Mouse (Mus musculus) heart, embryonic 16.5 days (tissue): Measurements from ENCODE around the gene Arhgef1. TPM values are rescaled to one million over a fixed set of nuclear protein-coding genes. Genes with fewer than 3 reads are reported as not detected.
A peak's percentile ranks its signal among the peaks of the same experiment; 100 is the strongest.

Experiments used
- ATAC-seq: fragments of 200-750 bp; cut with Nextera tagmentation; replicated peaks from 2 replicates; pipeline ENCODE4 v1.8.0; 2017; ENCODE audit warnings: moderate number of reproducible peaks; ENCODE audit not compliant: insufficient read depth, low FRiP score; ENCODE audit errors: extremely low read depth
- H3K27ac ChIP-seq: fragments of 300-500 bp; sonication (generic); 2 replicates; pipeline ENCODE4 v1.5.1; 2014; ENCODE audit warnings: mild to moderate bottlenecking, low read length, control low read depth, moderate library complexity
- H3K27me3 ChIP-seq: fragments of 300-500 bp; sonication (generic); 2 replicates; pipeline ENCODE4 v1.6.1; 2014; ENCODE audit warnings: low read length, mixed read lengths; ENCODE audit not compliant: control insufficient read depth, insufficient read depth
- H3K36me3 ChIP-seq: fragments of 300-500 bp; sonication (generic); 2 replicates; pipeline ENCODE4 v1.6.1; 2014; ENCODE audit not compliant: control insufficient read depth, insufficient read depth
- H3K4me1 ChIP-seq: fragments of 300-500 bp; sonication (generic); 2 replicates; pipeline ENCODE4 v1.6.1; 2014; ENCODE audit warnings: low read length, mixed read lengths; ENCODE audit not compliant: control insufficient read depth, insufficient read depth
- H3K4me2 ChIP-seq: fragments of 300-500 bp; sonication (generic); 2 replicates; pipeline ENCODE4 v1.6.1; 2014; ENCODE audit warnings: low read depth, mild to moderate bottlenecking, control low read depth, low read length
- H3K4me3 ChIP-seq: fragments of 300-500 bp; sonication (generic); 2 replicates; pipeline ENCODE4 v1.5.1; 2014; ENCODE audit warnings: mild to moderate bottlenecking, control low read depth, low read length
- H3K9ac ChIP-seq: fragments of 300-500 bp; sonication (generic); 2 replicates; pipeline ENCODE4 v1.6.1; 2014; ENCODE audit warnings: low read length, control low read depth
- H3K9me3 ChIP-seq: fragments of 300-500 bp; sonication (generic); replicated peaks from 2 replicates; pipeline ENCODE4 v1.6.1; 2016; ENCODE audit warnings: low read length; ENCODE audit not compliant: control insufficient read depth
- WGBS: fragments of 180-500 bp; shearing (Covaris S2); extraction: QIAGEN DNeasy Blood & Tissue Kit; methylation state at CpG from one replicate; pipeline ENCODE4 v1.1.7; 2014; 5-methylcytosine and 5-hydroxymethylcytosine counted together
- polyA plus RNA-seq: library from polyadenylated mRNA; unstranded; fragments of >200 nt; fragmentation: Nextera tagmentation; extraction: Ambion mirVana; gene quantifications from 2 replicates; pipeline ENCODE4 v1.2.1, GENCODE M21; 2015

The Arhgef1 gene
- polyA plus RNA-seq, 1 experiment from 2014 or later = 80.9 TPM

GRCm38 (mm10) chr7:24949958-24950623, 47.4 kb downstream of the Arhgef1 start:
- Histone ChIP-seq H3K36me3 (no peaks in the 10 kb centered on the region), H3K4me3 (no peak overlapping the region), H3K4me1 (0 out of 2 replicates have a peak, but pooled peaks cover 3% of the 10 kb centered on the region), H3K4me2 (no peak overlapping the region), H3K27me3 (peaks cover 95% of the 10 kb centered on the region), H3K9ac (no peak overlapping the region), H3K9me3 (0 out of 2 replicates have a peak, but pooled peaks cover 2% of the 10 kb centered on the region), H3K27ac (no peak overlapping the region)
- 2% methylated on average over 8 of the region's 8 CpGs for WGBS
- peak; percentile 39 for ATAC-seq

GRCm38 (mm10) chr7:24953966-24954365, 51.3 kb downstream of the Arhgef1 start:
- ATAC-seq = no peak
- 2% methylated on average over 21 of the region's 24 CpGs for WGBS

GRCm38 (mm10) chr7:24954450-24954849, 51.7 kb downstream of the Arhgef1 start:
- Histone ChIP-seq H3K4me2 (peak overlapping the region; percentile 65), H3K4me1 (0 out of 2 replicates have a peak, but pooled peaks cover 6% of the 10 kb centered on the region), H3K27ac (no peak overlapping the region), H3K27me3 (peaks cover 75% of the 10 kb centered on the region), H3K4me3 (peak overlapping the region; percentile 48), H3K36me3 (no peaks in the 10 kb centered on the region), H3K9me3 (0 out of 2 replicates have a peak, but pooled peaks cover 2% of the 10 kb centered on the region), H3K9ac (peak overlapping the region; percentile 27; the same call in 1 of the 2 replicates)
- WGBS = 2% methylated on average over 30 of the region's 30 CpGs
- ATAC-seq = 0 out of 2 replicates have a peak, but pooled peaks have one; percentile 21

More at GRCm38 (mm10) chr7:24953966-24954365, 51.3 kb downstream of the Arhgef1 start:
- peak overlapping the region; percentile 27; the same call in 1 of the 2 replicates for H3K9ac ChIP-seq
- H3K36me3 ChIP-seq = no peaks in the 10 kb centered on the region
- H3K4me2 ChIP-seq = peak overlapping the region; percentile 65
- no peak overlapping the region for H3K27ac ChIP-seq
- 0 out of 2 replicates have a peak, but pooled peaks cover 2% of the 10 kb centered on the region for H3K9me3 ChIP-seq
- H3K27me3 ChIP-seq = peaks cover 79% of the 10 kb centered on the region
- H3K4me1 ChIP-seq = 0 out of 2 replicates have a peak, but pooled peaks cover 6% of the 10 kb centered on the region
- H3K4me3 ChIP-seq = peak overlapping the region; percentile 48

- 6% methylated on average over 30 of the region's 33 CpGs for WGBS
Measured at GRCm38 (mm10) chr7:24955226-24955625, 52.5 kb downstream of the Arhgef1 start.

GRCm38 (mm10) chr7:24964288-24964687, 61.6 kb downstream of the Arhgef1 start:
- Histone ChIP-seq H3K9ac (no peak overlapping the region), H3K27ac (no peak overlapping the region), H3K4me2 (no peak overlapping the region), H3K36me3 (peaks cover 3% of the 10 kb centered on the region; the same call in 1 of the 2 replicates), H3K9me3 (no peaks in the 10 kb centered on the region), H3K4me1 (no peaks in the 10 kb centered on the region), H3K27me3 (no peaks in the 10 kb centered on the region), H3K4me3 (no peak overlapping the region)
- no peak for ATAC-seq
- 62% methylated on average over 2 of the region's 2 CpGs for WGBS

More at GRCm38 (mm10) chr7:24955226-24955625, 52.5 kb downstream of the Arhgef1 start:
- H3K9me3 ChIP-seq = 0 out of 2 replicates have a peak, but pooled peaks cover 2% of the 10 kb centered on the region
- peak overlapping the region; percentile 65; the same call in 1 of the 2 replicates for H3K4me2 ChIP-seq
- no peak overlapping the region for H3K27ac ChIP-seq
- H3K4me1 ChIP-seq = 0 out of 2 replicates have a peak, but pooled peaks cover 6% of the 10 kb centered on the region
- H3K9ac ChIP-seq = no peak overlapping the region
- ATAC-seq = no peak
- H3K4me3 ChIP-seq = peak overlapping the region; percentile 48
- no peaks in the 10 kb centered on the region for H3K36me3 ChIP-seq
- peaks cover 67% of the 10 kb centered on the region for H3K27me3 ChIP-seq

- WGBS = 16% methylated on average over 5 of the region's 5 CpGs
- H3K4me1 ChIP-seq = no peaks in the 10 kb centered on the region
- H3K27ac ChIP-seq = no peak overlapping the region
- no peak overlapping the region for H3K4me2 ChIP-seq
- no peak overlapping the region for H3K4me3 ChIP-seq
- no peak overlapping the region for H3K9ac ChIP-seq
- H3K36me3 ChIP-seq = peaks cover 8% of the 10 kb centered on the region
- H3K9me3 ChIP-seq = no peaks in the 10 kb centered on the region
- no peak for ATAC-seq
- H3K27me3 ChIP-seq = no peaks in the 10 kb centered on the region
Measured at GRCm38 (mm10) chr7:24964897-24965535, 62.3 kb downstream of the Arhgef1 start.

GRCm38 (mm10) chr7:24967966-24968365, 65.3 kb downstream of the Arhgef1 start:
- WGBS = 83% methylated on average over 8 of the region's 8 CpGs
- H3K4me2 ChIP-seq = no peak overlapping the region

GRCm38 (mm10) chr7:24968463-24968862, 65.8 kb downstream of the Arhgef1 start:
- H3K4me3 ChIP-seq = no peak overlapping the region
- H3K27ac ChIP-seq = no peak overlapping the region
- peaks cover 9% of the 10 kb centered on the region for H3K4me1 ChIP-seq
- H3K9ac ChIP-seq = no peak overlapping the region
- H3K27me3 ChIP-seq = no peaks in the 10 kb centered on the region
- no peak overlapping the region for H3K4me2 ChIP-seq
- peaks cover 8% of the 10 kb centered on the region for H3K36me3 ChIP-seq
- no peaks in the 10 kb centered on the region for H3K9me3 ChIP-seq
- no peak for ATAC-seq
- 65% methylated on average over 6 of the region's 6 CpGs for WGBS

More at GRCm38 (mm10) chr7:24967966-24968365, 65.3 kb downstream of the Arhgef1 start:
- Histone ChIP-seq H3K27me3 (no peaks in the 10 kb centered on the region), H3K9ac (no peak overlapping the region), H3K4me1 (peaks cover 9% of the 10 kb centered on the region), H3K9me3 (no peaks in the 10 kb centered on the region), H3K27ac (no peak overlapping the region), H3K36me3 (peaks cover 8% of the 10 kb centered on the region), H3K4me3 (no peak overlapping the region)
- ATAC-seq = no peak

GRCm38 (mm10) chr7:24969805-24970204, 67.1 kb downstream of the Arhgef1 start:
- Histone ChIP-seq H3K27me3 (no peaks in the 10 kb centered on the region), H3K4me1 (peaks cover 9% of the 10 kb centered on the region), H3K36me3 (peaks cover 8% of the 10 kb centered on the region), H3K9me3 (no peaks in the 10 kb centered on the region), H3K27ac (no peak overlapping the region), H3K4me2 (no peak overlapping the region), H3K9ac (no peak overlapping the region), H3K4me3 (no peak overlapping the region)
- 77% methylated on average over 12 of the region's 12 CpGs for WGBS
- ATAC-seq = no peak
